Mouse (Mus musculus) MEL (cell line): Measurements from ENCODE around the gene Fbh1. TPM values are rescaled to one million over a fixed set of nuclear protein-coding genes. Genes with fewer than 3 reads are reported as not detected.
A peak's percentile ranks its signal among the peaks of the same experiment; 100 is the strongest.

Experiments
- DNase-seq: peaks from one replicate; pipeline ENCODE4 v3.0.0; 2011; ENCODE audit warnings: low read depth, low spot score
- H3K27ac ChIP-seq: 2 replicates; pipeline ENCODE4 v1.5.1; 2012; ENCODE audit warnings: low read depth, mild to moderate bottlenecking, control low read depth, low read length, moderate library complexity; ENCODE audit not compliant: control insufficient read depth
- H3K27me3 ChIP-seq, 2 experiments: fragments of 150-350 bp in 1 of 2; sonication (generic) in 1 of 2; 2 replicates each; pipeline ENCODE4 v1.6.1; 2012; ENCODE audit warnings: low read length in 2 of 2, mild to moderate bottlenecking in 2 of 2, improper control_type of control experiment in 1 of 2, moderate library complexity in 1 of 2; ENCODE audit not compliant: insufficient read depth in 2 of 2, control insufficient read depth in 1 of 2
- H3K36me3 ChIP-seq, 2 experiments: 2 replicates each; pipeline ENCODE4 v1.6.1; 2012 to 2014; ENCODE audit warnings: low read length in 2 of 2, improper control_type of control experiment in 1 of 2, inconsistent platforms in 1 of 2, mild to moderate bottlenecking in 1 of 2; ENCODE audit not compliant: insufficient read depth in 2 of 2, control insufficient read depth in 1 of 2
- H3K4me1 ChIP-seq, 2 experiments: fragments of 150-350 bp in 1 of 2; sonication (generic) in 1 of 2; 2 replicates each; pipeline ENCODE4 v1.6.1; 2012; ENCODE audit warnings: low read length in 2 of 2, improper control_type of control experiment in 1 of 2, mild to moderate bottlenecking in 1 of 2; ENCODE audit not compliant: insufficient read depth in 2 of 2, control insufficient read depth in 1 of 2
- H3K4me3 ChIP-seq, 2 experiments: fragments of 150-350 bp in 1 of 2; sonication (generic) in 1 of 2; 2 replicates each; pipeline ENCODE4 v1.5.1; 2012; ENCODE audit warnings: low read depth in 2 of 2, low read length in 2 of 2, mild to moderate bottlenecking in 2 of 2, moderate library complexity in 2 of 2, control low read depth in 1 of 2, improper control_type of control experiment in 1 of 2; ENCODE audit not compliant: control insufficient read depth in 1 of 2, insufficient read depth in 1 of 2
- H3K79me2 ChIP-seq: 2 replicates; pipeline ENCODE4 v1.6.1; 2012; ENCODE audit warnings: mild to moderate bottlenecking, low read length, moderate library complexity; ENCODE audit not compliant: control insufficient read depth, poor library complexity, insufficient read depth
- H3K9ac ChIP-seq: 2 replicates; pipeline ENCODE4 v1.6.1; 2012; ENCODE audit warnings: low read depth, mild to moderate bottlenecking, control low read depth, low read length, moderate library complexity; ENCODE audit not compliant: control insufficient read depth, poor library complexity, severe bottlenecking
- H3K9me3 ChIP-seq: fragments of 150-350 bp; sonication (generic); replicated peaks from 2 replicates; pipeline ENCODE4 v1.6.1; 2012; ENCODE audit warnings: mild to moderate bottlenecking, low read length, improper control_type of control experiment, moderate library complexity; ENCODE audit not compliant: insufficient read depth
- BHLHE40 ChIP-seq: IDR thresholded peaks from 2 replicates; pipeline ENCODE4 v1.6.1; 2012; ENCODE audit warnings: low read depth, mild to moderate bottlenecking, inconsistent platforms, low read length, improper control_type of control experiment, borderline replicate concordance
- CHD1 ChIP-seq: IDR thresholded peaks from 2 replicates; pipeline ENCODE4 v1.6.1; 2012; ENCODE audit warnings: low read depth, mild to moderate bottlenecking, inconsistent platforms, low read length, improper control_type of control experiment
- CTCF ChIP-seq, 3 experiments: IDR thresholded peaks in 2 of 3; conservative IDR thresholded peaks in 1 of 3; 2 replicates each; pipeline ENCODE4 v1.5.1; 2011 to 2012; ENCODE audit warnings: low read length in 3 of 3, low read depth in 2 of 3, mild to moderate bottlenecking in 2 of 3, improper control_type of control experiment in 1 of 3, inconsistent platforms in 1 of 3, mixed read lengths in 1 of 3, moderate library complexity in 1 of 3; ENCODE audit not compliant: control insufficient read depth in 1 of 3, insufficient read depth in 1 of 3, poor library complexity in 1 of 3, severe bottlenecking in 1 of 3
- E2F4 ChIP-seq: IDR thresholded peaks from 2 replicates; pipeline ENCODE4 v1.6.1; 2011; ENCODE audit warnings: low read depth, low read length, improper control_type of control experiment, borderline replicate concordance
- ELF1 ChIP-seq: IDR thresholded peaks from 2 replicates; pipeline ENCODE4 v1.6.1; 2014; ENCODE audit warnings: low read depth, mild to moderate bottlenecking, inconsistent platforms, low read length, improper control_type of control experiment, moderate library complexity
- EP300 ChIP-seq, 2 experiments: IDR thresholded peaks; 2 replicates each; pipeline ENCODE4 v1.6.1; 2011; ENCODE audit warnings: improper control_type of control experiment in 2 of 2, low read length in 2 of 2, low read depth in 1 of 2, mild to moderate bottlenecking in 1 of 2
- ETS1 ChIP-seq: IDR thresholded peaks from 2 replicates; pipeline ENCODE4 v1.6.1; 2012; ENCODE audit warnings: low read depth, mild to moderate bottlenecking, inconsistent platforms, low read length, improper control_type of control experiment, moderate library complexity
- GABPA ChIP-seq: IDR thresholded peaks from 2 replicates; pipeline ENCODE4 v1.6.1; 2012; ENCODE audit warnings: low read depth, mild to moderate bottlenecking, inconsistent platforms, low read length, improper control_type of control experiment, moderate library complexity
- GATA1 ChIP-seq: IDR thresholded peaks from 2 replicates; pipeline ENCODE4 v1.6.1; 2011; ENCODE audit warnings: low read depth, low read length, improper control_type of control experiment
- HCFC1 ChIP-seq: IDR thresholded peaks from 2 replicates; pipeline ENCODE4 v1.6.1; 2012; ENCODE audit warnings: low read depth, mild to moderate bottlenecking, inconsistent platforms, low read length, improper control_type of control experiment, moderate library complexity
- JUND ChIP-seq: IDR thresholded peaks from 2 replicates; pipeline ENCODE4 v1.6.1; 2011; ENCODE audit warnings: low read depth, mild to moderate bottlenecking, improper control_type of control experiment, low read length
- KAT2A ChIP-seq: conservative IDR thresholded peaks from 2 replicates; pipeline ENCODE4 v1.6.1; 2012; ENCODE audit warnings: low read depth, low read length, improper control_type of control experiment, inconsistent platforms
- MAX ChIP-seq: IDR thresholded peaks from 2 replicates; pipeline ENCODE4 v1.6.1; 2011; ENCODE audit warnings: low read length, improper control_type of control experiment
- MAZ ChIP-seq: IDR thresholded peaks from 2 replicates; pipeline ENCODE4 v1.6.1; 2012; ENCODE audit warnings: low read depth, mild to moderate bottlenecking, inconsistent platforms, low read length, improper control_type of control experiment
- MEF2A ChIP-seq: IDR thresholded peaks from 2 replicates; pipeline ENCODE4 v1.6.1; 2014; ENCODE audit warnings: low read depth, mild to moderate bottlenecking, inconsistent platforms, low read length, improper control_type of control experiment; ENCODE audit not compliant: poor library complexity, insufficient replicate concordance, severe bottlenecking; ENCODE audit errors: extremely low read depth
- MXI1 ChIP-seq: IDR thresholded peaks from 2 replicates; pipeline ENCODE4 v1.6.1; 2011; ENCODE audit warnings: mild to moderate bottlenecking, low read depth, low read length, improper control_type of control experiment
- MYB ChIP-seq: IDR thresholded peaks from 2 replicates; pipeline ENCODE4 v1.6.1; 2011; ENCODE audit warnings: mild to moderate bottlenecking, low read depth, low read length, improper control_type of control experiment
- MYC ChIP-seq: IDR thresholded peaks from 2 replicates; pipeline ENCODE4 v1.6.1; 2011; ENCODE audit warnings: low read depth, mild to moderate bottlenecking, low read length, improper control_type of control experiment, moderate library complexity
- NELFE ChIP-seq: IDR thresholded peaks from 2 replicates; pipeline ENCODE4 v1.6.1; 2011; ENCODE audit warnings: low read depth, low read length, improper control_type of control experiment
- NRF1 ChIP-seq: IDR thresholded peaks from 2 replicates; pipeline ENCODE4 v1.6.1; 2014; ENCODE audit warnings: low read depth, mild to moderate bottlenecking, inconsistent platforms, low read length, improper control_type of control experiment, moderate library complexity; ENCODE audit not compliant: poor library complexity, insufficient read depth, severe bottlenecking
- POLR2A ChIP-seq, 2 experiments: IDR thresholded peaks; 2 replicates each; pipeline ENCODE4 v1.6.1; 2011 to 2012; ENCODE audit warnings: low read length in 2 of 2, mild to moderate bottlenecking in 2 of 2, control low read depth in 1 of 2, improper control_type of control experiment in 1 of 2, low read depth in 1 of 2, moderate library complexity in 1 of 2; ENCODE audit not compliant: control insufficient read depth in 1 of 2, insufficient read depth in 1 of 2, poor library complexity in 1 of 2
- POLR2AphosphoS2 ChIP-seq: IDR thresholded peaks from 2 replicates; pipeline ENCODE4 v1.6.1; 2011; ENCODE audit warnings: low read length, improper control_type of control experiment
- POLR2AphosphoS5 ChIP-seq: IDR thresholded peaks from 2 replicates; pipeline ENCODE4 v1.6.1; 2012; ENCODE audit warnings: low read depth, borderline replicate concordance, mild to moderate bottlenecking, inconsistent platforms, low read length, moderate library complexity, mixed read lengths
- RAD21 ChIP-seq: IDR thresholded peaks from 2 replicates; pipeline ENCODE4 v1.6.1; 2011; ENCODE audit warnings: mild to moderate bottlenecking, low read depth, low read length, improper control_type of control experiment
- RCOR1 ChIP-seq: IDR thresholded peaks from 2 replicates; pipeline ENCODE4 v1.6.1; 2012; ENCODE audit warnings: low read depth, mild to moderate bottlenecking, inconsistent platforms, low read length, improper control_type of control experiment
- SIN3A ChIP-seq: IDR thresholded peaks from 2 replicates; pipeline ENCODE4 v1.6.1; 2012; ENCODE audit warnings: low read length, improper control_type of control experiment, inconsistent platforms
- SMC3 ChIP-seq: IDR thresholded peaks from 2 replicates; pipeline ENCODE4 v1.6.1; 2011; ENCODE audit warnings: low read depth, low read length, improper control_type of control experiment
- TAL1 ChIP-seq: IDR thresholded peaks from 2 replicates; pipeline ENCODE4 v1.6.1; 2012; ENCODE audit warnings: mild to moderate bottlenecking, inconsistent platforms, low read length, moderate library complexity, mixed read lengths
- TBP ChIP-seq: IDR thresholded peaks from 2 replicates; pipeline ENCODE4 v1.8.0; 2011; ENCODE audit warnings: low read depth, low read length, improper control_type of control experiment
- USF1 ChIP-seq: IDR thresholded peaks from 2 replicates; pipeline ENCODE4 v1.6.1; 2014; ENCODE audit warnings: low read depth, mild to moderate bottlenecking, inconsistent platforms, low read length, improper control_type of control experiment, moderate library complexity
- USF2 ChIP-seq, 2 experiments: IDR thresholded peaks; 2 replicates each; pipeline ENCODE4 v1.6.1; 2011 to 2012; ENCODE audit warnings: improper control_type of control experiment in 2 of 2, low read length in 2 of 2, borderline replicate concordance in 1 of 2, inconsistent platforms in 1 of 2, low read depth in 1 of 2, mild to moderate bottlenecking in 1 of 2; ENCODE audit not compliant: insufficient read depth in 1 of 2
- ZC3H11A ChIP-seq: IDR thresholded peaks from 2 replicates; pipeline ENCODE4 v1.6.1; 2012; ENCODE audit warnings: low read depth, mild to moderate bottlenecking, inconsistent platforms, low read length, improper control_type of control experiment
- ZMIZ1 ChIP-seq: IDR thresholded peaks from 2 replicates; pipeline ENCODE4 v1.6.1; 2012; ENCODE audit warnings: low read depth, mild to moderate bottlenecking, inconsistent platforms, low read length, improper control_type of control experiment, moderate library complexity
- ZNF384 ChIP-seq: IDR thresholded peaks from 2 replicates; pipeline ENCODE4 v1.6.1; 2012; ENCODE audit warnings: low read depth, mild to moderate bottlenecking, inconsistent platforms, low read length, improper control_type of control experiment
- polyA plus RNA-seq, 2 experiments: library from polyadenylated mRNA; stranded (reverse) in 1 of 2; unstranded in 1 of 2; fragments of >175 nt in 1 of 2; fragments of >200 nt in 1 of 2; gene quantifications; 2 replicates each; pipeline versions ENCODE4 v1.2.1 to v1.2.4; 2012; ENCODE audit warnings: low replicate concordance in 2 of 2, low read depth in 1 of 2; ENCODE audit not compliant: insufficient read length in 2 of 2, insufficient read depth in 1 of 2, missing spikeins in 1 of 2
- total RNA-seq: library from RNA; depleted of rRNA; stranded (reverse); fragments of 300-350 nt; gene quantifications from 2 replicates; pipeline ENCODE4 v1.2.3, GENCODE M21; 2012; rRNA removed

The Fbh1 gene
- total RNA-seq (33.7 and 34.9 TPM in 2 replicates), polyA plus RNA-seq (10 to 100 TPM in 1 of 2 experiments, not detected in 1; 44.9 TPM)

- Histone ChIP-seq H3K27me3 (no peaks in the 10 kb centered on the region), H3K9me3 (no peaks in the 10 kb centered on the region), H3K4me3 (peak within 1 kb of the TSS; percentile 80 to 92), H3K9ac (peak within 1 kb of the TSS; percentile 89), H3K27ac (peak within 1 kb of the TSS; percentile 75), H3K4me1 (peaks cover 0 to 10% of the 10 kb centered on the region in 2 experiments; a peak in 1 of 4 replicates), H3K79me2 (peaks cover 24% of the 10 kb centered on the region), H3K36me3 (peaks cover 0 to 7% of the 10 kb centered on the region in 2 experiments; a peak in 2 of 4 replicates)
- DNase-seq = peak; percentile 100
- TF ChIP-seq ZNF384 = no peak
- TF ChIP-seq MEF2A = no peak
- no peak for TF ChIP-seq MYC
- no peak for TF ChIP-seq CHD1
- TF ChIP-seq EP300 (IDR thresholded peaks at IDR 0.05; ENCODE audit: low read depth in 1 of 2, low read length in 2 of 2) = no peak
- no peak for TF ChIP-seq ETS1
- TF ChIP-seq USF1 = peak; percentile 68
- peak; percentile 75; the same call in 1 of the 2 replicates for TF ChIP-seq TBP
- TF ChIP-seq KAT2A = no peak
- TF ChIP-seq JUND = no peak
- no peak for TF ChIP-seq RCOR1
- TF ChIP-seq HCFC1 = peak; percentile 77
- TF ChIP-seq ELF1 = 0 out of 2 replicates have a peak, but pooled peaks have one; percentile 46
- no peak for TF ChIP-seq RAD21
- TF ChIP-seq MYB = no peak
- TF ChIP-seq CTCF (IDR thresholded peaks at IDR 0.05 in 2 of 3, conservative IDR thresholded peaks at IDR 0.05 in 1 of 3; ENCODE audit: control insufficient read depth in 1 of 3, insufficient read depth in 1 of 3, low read depth in 2 of 3, low read length in 3 of 3, poor library complexity in 1 of 3, severe bottlenecking in 1 of 3) = no peak
- TF ChIP-seq MXI1 = peak; percentile 10; the same call in 1 of the 2 replicates
- TF ChIP-seq NELFE = peak; percentile 68
- no peak for TF ChIP-seq BHLHE40
- no peak for TF ChIP-seq E2F4
- peak; percentile 5 to 69; a peak in 2 of 4 replicates for TF ChIP-seq POLR2A (IDR thresholded peaks at IDR 0.05; ENCODE audit: control insufficient read depth in 1 of 2, insufficient read depth in 1 of 2, low read depth in 1 of 2, low read length in 2 of 2, poor library complexity in 1 of 2)
- TF ChIP-seq POLR2AphosphoS5 = no peak
- peak; percentile 70; the same call in 1 of the 2 replicates for TF ChIP-seq MAZ
- no peak for TF ChIP-seq GATA1
- TF ChIP-seq POLR2AphosphoS2 = no peak; the same call in 1 of the 2 replicates
- TF ChIP-seq MAX = 0 out of 2 replicates have a peak, but pooled peaks have one; percentile 26
- peak; percentile 40 for TF ChIP-seq SIN3A
- TF ChIP-seq SMC3 = no peak
- no peak for TF ChIP-seq TAL1
- no peak for TF ChIP-seq GABPA
- no peak for TF ChIP-seq USF2 (IDR thresholded peaks at IDR 0.05; ENCODE audit: borderline replicate concordance in 1 of 2, insufficient read depth in 1 of 2, low read depth in 1 of 2, low read length in 2 of 2)
- no peak for TF ChIP-seq NRF1
- no peak; the same call in 1 of the 2 replicates for TF ChIP-seq ZMIZ1
- no peak for TF ChIP-seq ZC3H11A
These were observed at the start of gene Fbh1, which contains the start of gene Ankrd16 for GRCm38 (mm10) chr2:11777091-11778068. Fbh1 (minus strand) TSS chr2:11777582. Ankrd16 (plus strand) TSS chr2:11777876.
